8 mouse cellular contexts compared by ENCODE assay signal in genomic region chrX:48410388-48410776, GRCm38 (mm10). TPM values are rescaled to one million over a fixed set of nuclear protein-coding genes. Genes with fewer than 3 reads are reported as not detected.
DNase-seq lines count a peak whose midpoint lies in the region; ATAC-seq and TF ChIP-seq lines count a peak whose summit lies in the region.

No protein-coding gene starts in this region.

- no peaks in the 10 kb centered on the region for H3K9me3 ChIP-seq in forebrain, embryonic 10.5 days
- no peaks in the 10 kb centered on the region for H3K9me3 ChIP-seq in limb, embryonic 11.5 days (ENCODE audit: control insufficient read depth, low read length)
- H3K9me3 ChIP-seq in neural tube, embryonic 12.5 days: no peaks in the 10 kb centered on the region

- intact Hi-C loops in left cerebral cortex, adult 2 months (cut with DNase I): loop anchor here (2.0 kb wide), 1 partner anchor 418 kb away; no protein-coding TSS in a partner anchor

- H3K4me1 ChIP-seq in forebrain, embryonic 10.5 days: peaks cover 5% of the 10 kb centered on the region
- no peaks in the 10 kb centered on the region for H3K4me1 ChIP-seq in limb, embryonic 11.5 days (ENCODE audit: control insufficient read depth, insufficient read depth, low read length)
- no peaks in the 10 kb centered on the region for H3K4me1 ChIP-seq in neural tube, embryonic 12.5 days

- H3K27ac ChIP-seq in layer of hippocampus, adult 2 months: no peak overlapping the region
- no peak overlapping the region for H3K27ac ChIP-seq in forebrain, embryonic 10.5 days
- no peak overlapping the region for H3K27ac ChIP-seq in limb, embryonic 11.5 days (replicated peaks; ENCODE audit: low read depth, low read length)
- H3K27ac ChIP-seq in neural tube, embryonic 12.5 days: no peak overlapping the region
- H3K27ac ChIP-seq in left cerebral cortex, adult 2 months: no peak overlapping the region

- 25% methylated on average over 7 of the region's 7 CpGs for WGBS in forebrain, embryonic 10.5 days
- 21% methylated on average over 7 of the region's 7 CpGs for WGBS in limb, embryonic 11.5 days
- 20% methylated on average over 7 of the region's 7 CpGs for WGBS in neural tube, embryonic 12.5 days

- no peak overlapping the region for H3K9ac ChIP-seq in limb, embryonic 11.5 days (ENCODE audit: low read length)
- no peak overlapping the region for H3K9ac ChIP-seq in neural tube, embryonic 12.5 days

- no peak overlapping the region; the same call in 1 of the 2 replicates for H3K4me2 ChIP-seq in limb, embryonic 11.5 days (ENCODE audit: low read depth, severe bottlenecking)
- peak overlapping the region; percentile 53 for H3K4me2 ChIP-seq in neural tube, embryonic 12.5 days (replicated peaks)

- peak overlapping the region; percentile 55 for H3K4me3 ChIP-seq in layer of hippocampus, adult 2 months
- H3K4me3 ChIP-seq in forebrain, embryonic 10.5 days: peak overlapping the region; percentile 50; the same call in 1 of the 2 replicates
- H3K4me3 ChIP-seq in limb, embryonic 11.5 days (ENCODE audit: low read depth, low read length): peak overlapping the region; percentile 34; the same call in 1 of the 2 replicates
- H3K4me3 ChIP-seq in neural tube, embryonic 12.5 days: no peak overlapping the region
- H3K4me3 ChIP-seq in left cerebral cortex, adult 2 months: no peak overlapping the region

- TF ChIP-seq CTCF in layer of hippocampus, adult 2 months (conservative IDR thresholded peaks at IDR 0.05): no peak
- no peak for TF ChIP-seq CTCF in left cerebral cortex, adult 2 months (IDR thresholded peaks at IDR 0.05)

- DNase-seq in layer of hippocampus, adult 2 months (ENCODE audit: low spot score in 2 of 2): no peak
- no peak for DNase-seq in layer of hippocampus, adult 9-11 months
- DNase-seq in forebrain, embryonic 10.5 days (ENCODE audit: extremely low spot score, low spot score): no peak
- DNase-seq in limb, embryonic 11.5 days (ENCODE audit: low spot score): no peak
- no peak for DNase-seq in layer of hippocampus, adult 8-10 months (ENCODE audit: low spot score in 2 of 2)
- DNase-seq in left cerebral cortex, adult 2 months (ENCODE audit: extremely low spot score in 1 of 2, low spot score in 2 of 2): no peak
- DNase-seq in urinary bladder, postnatal 25 days (ENCODE audit: low spot score): no peak

- no peaks in the 10 kb centered on the region for H3K27me3 ChIP-seq in forebrain, embryonic 10.5 days (ENCODE audit: poor library complexity, severe bottlenecking)
- H3K27me3 ChIP-seq in limb, embryonic 11.5 days (ENCODE audit: control insufficient read depth, insufficient read depth, low read length): peaks cover 2% of the 10 kb centered on the region; the same call in 1 of the 2 replicates
- no peaks in the 10 kb centered on the region for H3K27me3 ChIP-seq in neural tube, embryonic 12.5 days (replicated peaks)

- H3K36me3 ChIP-seq in forebrain, embryonic 10.5 days (replicated peaks): peaks cover 15% of the 10 kb centered on the region
- no peaks in the 10 kb centered on the region for H3K36me3 ChIP-seq in limb, embryonic 11.5 days (ENCODE audit: control insufficient read depth, insufficient read depth, low read length)
- H3K36me3 ChIP-seq in neural tube, embryonic 12.5 days: no peaks in the 10 kb centered on the region

- ATAC-seq in limb, embryonic 11.5 days (ENCODE audit: insufficient number of reproducible peaks, low FRiP score, low TSS enrichment, low read depth): peak; percentile 29; the same call in 1 of the 2 replicates
- peak; percentile 19; the same call in 1 of the 2 replicates for ATAC-seq in neural tube, embryonic 12.5 days (ENCODE audit: low FRiP score, low read depth)

RNA-seq across cellular contexts. Expression of gene Elf4, which starts 52.5 kb away (rescaled TPM):
- total RNA-seq in layer of hippocampus, adult 2 months (2021): under 1 TPM; 0.61 to 0.84 TPM
- 2.0 and 2.9 TPM in 2 replicates for polyA plus RNA-seq in forebrain, embryonic 10.5 days (2016; fragmentation: Nextera tagmentation; extraction: Ambion mirVana)
- 2.4 and 2.6 TPM in 2 replicates for polyA plus RNA-seq in limb, embryonic 11.5 days (2014; fragmentation: Nextera tagmentation; extraction: Ambion mirVana)
- polyA plus RNA-seq in neural tube, embryonic 12.5 days (2016; fragmentation: Nextera tagmentation; extraction: Ambion mirVana): 1.3 TPM in 2 replicates
- 1 to 10 TPM; 1.0 to 3.1 (median 1.9) TPM for total RNA-seq in layer of hippocampus, adult 8-10 months (2022)
- under 1 TPM; 0.63 to 0.84 TPM for total RNA-seq in left cerebral cortex, adult 2 months (2021)

Comparison
In these comparisons a context has a peak if more than half of its experiments do, and no peak if none do; other contexts are left out.
1. H3K4me3 ChIP-seq: peak in layer of hippocampus, adult 2 months (single experiment), forebrain, embryonic 10.5 days (single experiment) and limb, embryonic 11.5 days (single experiment); none in neural tube, embryonic 12.5 days (single experiment) and left cerebral cortex, adult 2 months (single experiment).